Mouse (Mus musculus) heart, adult 8-10 months (tissue): ENCODE measurements around the gene Gdpgp1. TPM values are rescaled to one million over a fixed set of nuclear protein-coding genes. Genes with fewer than 3 reads are reported as not detected.

Source experiments
- DNase-seq: peaks from one replicate; pipeline ENCODE4 v3.0.0; 2022; ENCODE audit warnings: low spot score
- total RNA-seq, 4 experiments: library from RNA; stranded (reverse); gene quantifications; 2 replicates each; pipeline ENCODE4 v1.2.4; 2022

Gene Gdpgp1
- total RNA-seq, 4 experiments from 2014 or later: 1.7 to 2.1 (median 2.0) TPM

GRCm38 (mm10) chr7:80199851-80200587 is 32.6 kb upstream of the Gdpgp1 start:
- DNase-seq: no peak

DNA sequence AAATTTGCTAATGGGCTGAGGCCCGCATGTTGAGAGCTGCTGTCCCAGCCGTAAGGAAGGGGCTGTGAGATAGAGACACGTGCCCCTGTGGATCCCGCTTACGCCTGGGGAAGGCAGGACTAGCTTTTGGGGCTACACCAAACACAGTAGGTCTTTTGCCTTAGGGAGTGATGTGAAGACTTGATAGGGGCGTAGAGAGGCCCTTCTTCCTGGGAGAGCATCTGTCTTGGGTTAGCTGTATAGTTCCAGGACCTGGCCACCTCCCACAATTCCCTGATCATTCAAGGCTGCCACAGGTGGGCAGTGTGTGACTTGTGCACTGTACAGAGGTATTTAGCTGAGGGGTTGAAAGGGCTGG is 32.1 kb upstream of the Gdpgp1 start:
- no peak for DNase-seq

DNA sequence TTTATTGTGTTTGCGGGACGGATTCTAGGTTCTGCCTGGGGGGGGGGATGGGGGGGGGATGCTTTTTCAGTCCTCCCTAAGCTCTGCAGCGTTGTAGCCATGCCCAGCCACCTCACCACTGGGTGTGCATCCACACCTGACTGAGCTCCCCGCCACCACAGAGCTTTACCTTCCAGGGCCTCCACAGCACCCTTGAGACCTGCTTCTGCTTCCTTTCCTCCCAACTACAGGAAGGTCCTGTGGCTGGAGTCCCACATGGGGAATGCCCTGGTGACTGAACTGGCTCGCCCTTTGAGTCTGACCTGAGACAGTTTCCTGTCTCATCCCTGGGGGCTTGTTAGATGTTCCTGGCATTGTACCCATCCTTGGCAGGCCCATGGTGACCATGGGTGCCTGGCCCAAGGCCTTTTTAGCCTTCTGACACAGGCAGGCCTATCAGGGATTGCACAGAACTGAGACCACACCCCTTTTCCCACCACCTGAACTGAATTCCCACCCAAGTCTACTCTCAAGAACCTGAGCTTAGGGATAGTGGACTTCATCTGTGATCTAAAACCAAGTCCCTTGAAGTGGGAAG is 31.6 kb upstream of the Gdpgp1 start:
- no peak for DNase-seq

GRCm38 (mm10) chr7:80201888-80202540 is 30.7 kb upstream of the Gdpgp1 start:
- DNase-seq: no peak

GRCm38 (mm10) chr7:80202961-80203360 is 29.7 kb upstream of the Gdpgp1 start:
- no peak for DNase-seq

- no peak for DNase-seq
Observed at GRCm38 (mm10) chr7:80203638-80204096, 29.0 kb upstream of the Gdpgp1 start.

GRCm38 (mm10) chr7:80204362-80204761 is 28.3 kb upstream of the Gdpgp1 start:
- no peak for DNase-seq

- no peak for DNase-seq
Observed at GRCm38 (mm10) chr7:80204961-80205360, 27.7 kb upstream of the Gdpgp1 start.

GRCm38 (mm10) chr7:80205705-80206589 is 26.7 kb upstream of the Gdpgp1 start:
- DNase-seq: no peak

DNA sequence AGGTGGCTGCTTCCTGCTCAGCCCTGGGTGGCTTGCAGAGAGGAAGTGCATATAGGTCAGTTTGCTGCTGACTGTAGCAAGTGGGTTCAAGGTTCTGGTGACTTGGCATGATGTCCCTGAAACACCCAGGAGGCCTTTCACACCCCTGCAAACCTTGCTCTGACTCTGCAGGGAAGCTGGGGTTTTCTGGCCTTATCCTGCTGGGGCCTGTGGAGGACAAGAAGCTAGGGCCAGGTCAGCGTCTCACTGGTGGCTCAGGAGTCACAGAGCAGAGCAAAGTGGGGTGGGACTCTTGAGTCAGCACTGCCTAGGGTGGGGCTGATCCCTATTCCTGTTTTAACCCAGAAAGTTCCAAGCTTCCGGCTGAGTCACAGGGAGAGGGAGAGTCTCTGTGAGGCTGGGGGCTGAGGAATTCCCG is 25.3 kb upstream of the Gdpgp1 start:
- DNase-seq: no peak

DNA sequence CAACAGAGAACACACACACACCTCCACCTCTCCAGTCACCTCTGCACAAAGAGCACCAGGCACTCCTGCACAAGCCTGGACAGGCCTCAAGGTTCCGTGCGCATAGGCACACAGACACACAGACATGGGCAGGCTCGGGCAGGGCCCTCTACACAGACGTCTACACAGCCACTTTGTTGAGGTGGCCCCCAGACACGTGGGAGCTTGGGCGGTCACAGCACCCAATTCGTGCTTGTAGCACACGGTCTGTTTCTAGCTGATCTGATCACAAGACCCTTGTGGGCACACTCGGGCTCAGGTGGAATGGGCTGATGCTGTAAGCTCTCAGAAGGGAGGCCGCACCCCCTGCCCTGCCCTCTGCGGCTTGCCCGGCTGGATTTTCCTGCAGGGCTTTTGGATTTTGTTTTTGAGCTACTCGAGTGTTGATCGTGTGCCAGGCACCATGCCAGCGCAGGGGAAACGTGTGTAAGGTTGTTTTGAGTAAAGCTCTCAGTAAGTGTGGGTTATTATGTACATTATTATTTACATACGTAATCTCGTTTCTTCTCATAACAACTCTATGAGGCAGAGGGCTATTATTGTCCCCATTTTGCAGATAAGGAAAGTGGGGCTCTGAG is 24.5 kb upstream of the Gdpgp1 start:
- no peak for DNase-seq

DNA sequence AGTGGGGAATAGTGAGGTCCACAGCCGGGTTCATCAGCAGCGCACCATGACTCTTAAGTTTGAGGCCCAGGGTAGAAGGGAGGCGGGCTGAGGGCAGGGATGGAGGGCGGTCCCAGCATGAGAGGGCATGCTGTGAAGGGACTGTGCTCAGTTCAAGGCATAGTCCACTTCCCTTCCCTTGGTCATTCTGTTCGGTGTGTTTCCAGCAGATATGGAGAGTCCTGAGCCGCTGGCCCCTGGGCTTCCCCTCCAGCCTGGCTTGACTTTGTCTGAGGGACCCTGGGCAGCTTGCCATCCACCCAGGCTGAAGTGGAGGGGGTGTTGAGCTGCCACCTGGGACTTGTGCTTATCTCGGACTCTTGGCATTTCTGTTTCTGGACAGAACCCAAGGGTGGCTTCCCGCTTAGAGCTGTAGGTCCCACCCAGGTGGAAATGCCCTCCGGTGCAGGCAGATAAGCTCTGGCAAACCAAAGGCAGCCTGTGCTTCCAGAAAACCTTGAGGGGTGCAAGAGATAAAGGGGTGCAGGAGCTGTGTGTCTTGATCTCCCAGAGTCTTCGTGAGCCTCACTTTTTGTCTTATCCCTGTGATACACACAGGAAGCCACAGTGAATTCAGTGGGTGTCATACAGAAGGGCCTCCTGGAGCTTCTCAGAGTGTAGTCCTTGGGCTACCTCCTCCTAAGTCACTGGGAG is 23.8 kb upstream of the Gdpgp1 start:
- DNase-seq: no peak

DNA sequence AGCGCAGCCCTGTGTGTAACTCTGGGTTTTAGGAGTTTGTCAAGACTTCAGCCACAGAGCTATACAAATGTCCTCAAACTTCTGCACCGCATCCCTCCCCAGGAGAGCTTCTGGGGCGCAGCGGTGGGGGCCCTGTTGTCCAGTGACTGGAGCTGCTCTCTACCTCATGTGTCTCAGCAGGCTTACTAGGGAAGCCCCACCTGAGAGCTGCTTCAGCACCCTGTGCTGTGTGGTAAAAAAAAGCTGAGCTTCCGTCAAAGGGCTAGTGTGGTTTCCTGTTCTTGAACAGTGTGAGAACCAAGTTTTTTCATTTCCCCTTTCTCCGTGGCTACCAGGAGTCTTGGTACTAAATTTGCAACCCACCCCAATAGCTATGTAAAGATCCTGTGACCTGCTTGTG is 23.0 kb upstream of the Gdpgp1 start:
- DNase-seq: peak; percentile 49

- DNase-seq: no peak
Observed at GRCm38 (mm10) chr7:80210982-80211381, 21.7 kb upstream of the Gdpgp1 start.

DNA sequence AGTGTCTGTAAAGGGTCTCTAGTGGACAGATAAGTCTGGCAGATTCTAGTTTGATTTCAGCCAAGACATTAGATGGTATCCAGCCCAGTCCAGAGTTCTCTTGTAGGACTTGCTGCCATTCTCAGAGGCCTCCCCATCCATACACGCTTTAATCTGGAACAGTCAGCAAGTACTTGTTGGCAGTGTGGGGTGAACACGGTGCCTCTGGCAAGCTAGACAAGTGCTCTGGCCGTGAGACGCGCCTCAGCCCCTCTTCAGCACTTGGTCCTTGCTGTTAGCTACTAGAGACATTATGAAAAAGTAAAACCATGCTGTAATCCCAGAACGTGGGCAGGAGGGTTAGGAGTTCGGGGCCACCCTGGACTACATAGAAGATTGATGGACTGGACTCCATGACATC is 19.1 kb upstream of the Gdpgp1 start:
- no peak for DNase-seq

DNA sequence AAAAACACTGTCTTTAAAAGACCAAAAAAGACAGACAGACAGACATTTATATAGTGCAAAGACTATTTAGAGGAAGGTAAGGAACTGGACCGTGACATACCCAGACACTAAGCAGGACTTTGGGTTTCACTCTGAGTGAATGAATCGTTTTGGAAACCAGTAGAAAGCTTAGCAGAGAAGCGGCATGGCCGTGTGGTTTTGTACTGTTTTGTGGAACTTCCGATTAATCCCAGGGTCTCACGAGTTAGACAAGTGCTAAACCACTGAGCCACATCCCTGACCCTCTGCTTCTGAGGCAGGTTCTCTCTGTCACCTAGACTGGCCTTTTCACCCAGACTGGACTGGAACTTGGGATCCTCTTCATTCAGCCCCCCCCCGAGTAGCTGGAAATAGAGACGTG is 18.2 kb upstream of the Gdpgp1 start:
- no peak for DNase-seq

GRCm38 (mm10) chr7:80215398-80215797 is 17.3 kb upstream of the Gdpgp1 start:
- peak; percentile 71 for DNase-seq

- DNase-seq: peak; percentile 75
Observed at GRCm38 (mm10) chr7:80216566-80216965, 16.1 kb upstream of the Gdpgp1 start.

GRCm38 (mm10) chr7:80218666-80219065 is 14.0 kb upstream of the Gdpgp1 start:
- DNase-seq: no peak

DNA sequence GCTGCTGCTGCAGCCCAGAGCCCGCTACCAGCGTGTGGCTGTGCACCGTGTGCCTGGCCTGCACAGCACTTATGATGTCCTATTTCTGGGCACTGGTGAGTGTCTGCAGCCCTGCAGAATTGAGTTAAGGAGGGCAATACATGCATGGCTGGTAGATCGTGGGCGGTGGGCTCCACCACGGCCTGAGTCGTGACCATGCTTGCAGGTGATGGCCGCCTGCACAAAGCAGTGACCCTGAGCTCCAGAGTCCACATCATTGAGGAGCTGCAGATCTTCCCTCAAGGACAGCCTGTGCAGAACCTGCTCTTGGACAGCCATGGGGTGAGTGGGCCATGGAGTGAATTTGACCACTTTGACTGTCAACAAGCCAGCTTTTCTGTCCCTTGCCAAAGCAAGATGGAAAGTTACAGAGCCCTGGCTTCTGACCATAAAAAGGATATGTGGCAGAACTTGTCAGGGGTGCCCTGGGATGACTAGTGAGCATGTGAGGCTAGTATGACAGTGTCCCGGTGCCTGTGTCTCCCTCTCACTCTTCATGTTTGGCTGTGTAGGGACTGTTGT is 12.3 kb upstream of the Gdpgp1 start:
- no peak for DNase-seq
